Mouse (Mus musculus) adrenal gland, adult 8-10 months (tissue): ENCODE data around the gene Kcnc1. TPM values are rescaled to one million over a fixed set of nuclear protein-coding genes. Genes with fewer than 3 reads are reported as not detected.

Experiments used
- DNase-seq: peaks from one replicate; pipeline ENCODE4 v3.0.0; 2022
- total RNA-seq, 4 experiments: library from RNA; stranded (reverse); gene quantifications; 2 replicates each; pipeline ENCODE4 v1.2.4; 2022

The Kcnc1 gene
- total RNA-seq: under 1 TPM; 0.70 to 0.87 (median 0.77) TPM

- peak; percentile 61 for DNase-seq
These were observed at the start of gene Kcnc1 for GRCm38 (mm10) chr7:46396231-46396927. Gene Kcnc1, plus strand, starts transcription at chr7:46396497.

- no peak for DNase-seq
These were observed 48.6 kb upstream of the Kcnc1 start for GRCm38 (mm10) chr7:46347692-46348091.

- DNase-seq: no peak
These were observed 47.5 kb upstream of the Kcnc1 start for GRCm38 (mm10) chr7:46348813-46349212.

DNA sequence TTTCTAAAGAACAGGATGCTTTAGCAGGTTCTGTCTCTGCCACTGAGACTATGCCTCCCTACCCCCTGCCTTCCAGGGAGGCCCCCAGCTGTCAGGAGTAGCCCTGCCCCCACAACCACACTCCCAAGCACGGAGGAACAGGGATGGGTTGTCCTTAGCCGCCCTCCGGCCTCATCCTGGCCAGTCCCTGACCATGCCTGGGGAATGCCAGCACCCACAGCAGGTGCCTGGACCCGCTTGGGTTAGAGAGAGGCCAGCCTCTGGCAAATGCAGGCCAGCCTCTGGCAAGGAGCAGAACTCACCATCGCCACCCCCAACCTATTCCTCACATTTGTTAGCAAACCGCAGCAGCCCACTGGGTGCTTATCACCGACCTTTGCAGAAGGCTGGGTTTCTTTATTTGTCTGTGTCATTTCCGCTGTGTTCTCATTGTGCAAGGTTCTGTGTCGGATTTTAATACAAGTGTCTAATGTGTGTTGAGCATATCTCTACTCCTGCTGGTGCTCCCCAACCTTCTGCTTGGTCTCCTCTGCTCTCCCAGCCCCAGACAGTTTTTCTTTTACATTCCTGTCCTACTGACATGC, 46.1 kb upstream of the Kcnc1 start:
- DNase-seq: no peak

GRCm38 (mm10) chr7:46352748-46353147, 43.5 kb upstream of the Kcnc1 start:
- DNase-seq: no peak

DNA sequence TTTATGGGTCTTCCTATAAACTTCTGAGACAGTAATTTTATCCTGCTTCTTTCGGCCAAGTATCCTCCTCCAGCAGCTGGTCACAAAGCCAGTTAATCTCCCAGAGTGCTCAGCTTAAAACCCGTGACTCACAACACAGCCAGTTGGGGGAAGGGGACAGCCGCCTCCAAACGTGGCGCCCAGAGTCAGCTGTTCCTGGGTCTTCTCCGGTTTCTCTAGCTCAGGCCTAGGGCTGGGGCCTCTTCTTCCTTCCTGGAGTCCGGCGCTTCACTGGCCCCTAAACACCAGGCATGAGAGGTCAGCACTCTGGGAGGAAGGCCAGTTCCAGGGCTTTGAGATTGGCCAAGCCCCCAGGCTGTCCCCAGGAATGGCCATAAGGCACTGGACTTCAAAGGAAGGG, 43.1 kb upstream of the Kcnc1 start:
- no peak for DNase-seq

DNA sequence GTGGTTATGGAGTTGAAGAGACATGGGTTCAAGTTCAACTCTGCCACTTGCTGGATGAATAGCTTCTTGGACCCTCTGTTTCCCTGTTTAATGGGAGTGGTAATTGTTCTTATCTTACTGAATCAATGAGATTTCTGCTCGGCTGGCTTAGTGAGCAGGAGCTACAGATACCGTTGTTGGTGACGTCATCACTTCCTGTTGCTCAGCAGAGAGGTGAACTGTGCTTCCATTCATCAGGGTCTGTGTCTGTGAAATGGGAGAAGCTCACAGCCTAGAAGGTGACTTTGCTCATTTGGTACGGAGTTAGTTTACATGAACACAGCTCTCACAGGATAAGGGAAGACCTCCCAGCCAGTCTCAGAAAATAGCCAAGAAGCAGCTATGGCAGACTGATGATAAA, 42.4 kb upstream of the Kcnc1 start:
- no peak for DNase-seq

- no peak for DNase-seq
These were observed 34.5 kb upstream of the Kcnc1 start for GRCm38 (mm10) chr7:46361776-46362175.

GRCm38 (mm10) chr7:46364154-46364553, 32.1 kb upstream of the Kcnc1 start:
- no peak for DNase-seq

DNA sequence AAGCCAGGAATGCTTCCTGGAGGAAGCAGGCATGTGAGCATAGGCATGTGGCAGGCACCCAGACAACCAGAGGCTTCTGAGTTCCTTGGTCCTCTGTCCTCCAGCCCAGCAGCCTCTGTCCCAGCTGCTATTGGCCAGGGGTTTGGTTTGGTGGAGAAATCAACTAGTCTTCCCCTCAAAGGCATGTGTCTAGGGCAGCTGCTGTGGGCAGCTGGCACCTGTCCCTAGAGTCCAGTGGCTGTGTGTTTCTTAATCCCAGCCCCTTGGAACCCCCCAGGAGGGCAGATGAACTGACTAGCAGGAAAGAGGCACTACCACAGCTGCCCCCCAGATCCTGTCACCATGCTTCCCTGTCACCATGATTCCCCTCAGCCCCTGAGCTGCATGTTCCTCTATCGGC, 30.5 kb upstream of the Kcnc1 start:
- no peak for DNase-seq

DNA sequence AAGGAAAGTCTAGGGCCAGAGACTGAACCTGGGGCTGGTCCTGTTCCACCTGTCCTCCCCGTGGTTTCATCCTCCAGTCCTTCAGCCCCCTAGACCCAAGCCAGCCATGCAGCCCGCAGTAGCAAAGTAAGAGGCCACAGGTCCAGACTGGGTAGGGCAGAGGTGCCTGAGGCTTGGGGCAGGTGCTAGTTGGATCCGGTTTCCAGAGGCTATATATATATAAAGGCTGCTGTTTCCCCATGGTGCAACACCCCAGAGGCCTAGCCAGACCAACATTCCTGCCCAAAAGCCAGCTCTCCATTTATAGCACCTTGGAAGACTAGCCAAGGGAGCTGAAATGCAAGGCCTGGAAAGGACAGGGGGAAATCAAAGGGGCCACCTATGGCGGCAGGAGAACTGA, 25.2 kb upstream of the Kcnc1 start:
- DNase-seq: no peak

GRCm38 (mm10) chr7:46376172-46377007, 19.9 kb upstream of the Kcnc1 start, which contains the start of gene Myod1:
Gene Myod1, plus strand, starts transcription at chr7:46376474.
- DNase-seq: no peak

GRCm38 (mm10) chr7:46377008-46377346, 19.3 kb upstream of the Kcnc1 start:
- no peak for DNase-seq

- no peak for DNase-seq
These were observed 18.2 kb upstream of the Kcnc1 start for GRCm38 (mm10) chr7:46378123-46378522.

- peak; percentile 27 for DNase-seq
These were observed 17.3 kb upstream of the Kcnc1 start for GRCm38 (mm10) chr7:46378983-46379382.

- DNase-seq: no peak
These were observed 15.7 kb upstream of the Kcnc1 start for GRCm38 (mm10) chr7:46380625-46381024.

DNA sequence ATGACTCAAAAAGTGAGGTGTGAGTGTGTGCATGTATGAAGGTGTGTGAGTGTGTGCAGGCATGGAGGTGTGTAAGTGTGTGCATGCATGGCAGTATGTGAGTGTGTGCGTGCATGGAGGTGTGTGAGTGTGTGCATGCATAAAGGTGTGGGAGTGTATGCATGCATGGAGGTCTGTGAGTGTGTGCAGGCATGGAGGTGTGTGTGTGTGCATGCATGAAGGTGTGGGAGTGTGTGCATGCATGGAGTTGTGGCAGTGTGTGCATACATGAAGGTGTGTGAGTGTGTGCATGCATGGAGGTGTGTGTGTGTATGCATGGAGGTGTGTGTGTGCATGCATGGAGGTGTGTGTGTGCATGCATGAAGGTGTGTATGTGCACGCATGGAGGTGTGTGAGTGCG, 8.9 kb upstream of the Kcnc1 start:
- DNase-seq: no peak

GRCm38 (mm10) chr7:46389456-46390085, 6.7 kb upstream of the Kcnc1 start:
- DNase-seq: no peak

DNA sequence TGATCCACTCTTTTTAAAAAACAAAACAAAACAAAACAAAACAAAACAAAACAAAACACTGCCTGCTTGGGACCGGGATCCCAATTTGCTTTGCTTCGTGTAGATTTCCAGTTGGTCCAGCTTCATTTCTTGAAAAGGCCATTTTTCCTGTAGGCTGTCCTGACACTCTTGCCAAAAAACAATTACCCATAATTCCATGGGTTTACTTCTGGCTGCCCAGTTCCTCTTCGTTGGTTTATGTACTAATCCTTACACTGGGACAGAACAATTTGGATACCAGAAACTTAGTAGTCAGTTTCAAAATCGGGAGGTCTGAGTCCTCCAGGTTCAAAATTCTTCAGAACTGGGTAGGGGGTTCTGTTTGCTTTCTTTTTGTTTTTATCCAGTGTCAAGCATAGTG, 6.1 kb upstream of the Kcnc1 start:
- DNase-seq: no peak

GRCm38 (mm10) chr7:46391701-46392100, 4.6 kb upstream of the Kcnc1 start:
- no peak for DNase-seq

DNA sequence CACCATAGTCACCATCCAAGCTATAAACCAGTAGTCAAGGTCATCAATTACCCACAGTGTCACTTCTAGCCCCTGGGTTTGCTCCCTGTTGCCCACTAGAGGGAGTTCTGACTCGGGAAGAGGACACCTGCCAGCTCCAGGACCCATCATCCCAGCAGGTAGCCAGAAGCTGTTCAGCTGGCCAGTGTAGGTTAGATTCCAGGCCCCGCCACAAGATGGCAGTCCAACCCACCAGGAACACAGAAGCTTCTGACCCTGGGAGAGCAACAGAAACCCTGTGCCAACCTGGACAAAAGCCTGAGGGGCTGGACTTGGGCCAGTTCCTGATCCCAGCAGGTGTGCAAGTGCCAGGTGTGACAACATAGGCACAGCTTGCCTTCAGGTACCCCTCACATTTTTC, 3.2 kb upstream of the Kcnc1 start:
- peak; percentile 61 for DNase-seq

GRCm38 (mm10) chr7:46393718-46394511, 2.4 kb upstream of the Kcnc1 start:
- no peak for DNase-seq
